Mouse (Mus musculus) MEL (cell line): ENCODE data around the gene Hoxd4. TPM values are rescaled to one million over a fixed set of nuclear protein-coding genes. Genes with fewer than 3 reads are reported as not detected.

Source experiments
- DNase-seq: peaks from one replicate; pipeline ENCODE4 v3.0.0; 2011; ENCODE audit warnings: low read depth, low spot score
- H3K27ac ChIP-seq: 2 replicates; pipeline ENCODE4 v1.5.1; 2012; ENCODE audit warnings: low read depth, mild to moderate bottlenecking, control low read depth, low read length, moderate library complexity; ENCODE audit not compliant: control insufficient read depth
- H3K27me3 ChIP-seq, 2 experiments: fragments of 150-350 bp in 1 of 2; sonication (generic) in 1 of 2; 2 replicates each; pipeline ENCODE4 v1.6.1; 2012; ENCODE audit warnings: low read length in 2 of 2, mild to moderate bottlenecking in 2 of 2, improper control_type of control experiment in 1 of 2, moderate library complexity in 1 of 2; ENCODE audit not compliant: insufficient read depth in 2 of 2, control insufficient read depth in 1 of 2
- H3K36me3 ChIP-seq, 2 experiments: 2 replicates each; pipeline ENCODE4 v1.6.1; 2012 to 2014; ENCODE audit warnings: low read length in 2 of 2, improper control_type of control experiment in 1 of 2, inconsistent platforms in 1 of 2, mild to moderate bottlenecking in 1 of 2; ENCODE audit not compliant: insufficient read depth in 2 of 2, control insufficient read depth in 1 of 2
- H3K4me1 ChIP-seq, 2 experiments: fragments of 150-350 bp in 1 of 2; sonication (generic) in 1 of 2; 2 replicates each; pipeline ENCODE4 v1.6.1; 2012; ENCODE audit warnings: low read length in 2 of 2, improper control_type of control experiment in 1 of 2, mild to moderate bottlenecking in 1 of 2; ENCODE audit not compliant: insufficient read depth in 2 of 2, control insufficient read depth in 1 of 2
- H3K4me3 ChIP-seq, 2 experiments: fragments of 150-350 bp in 1 of 2; sonication (generic) in 1 of 2; 2 replicates each; pipeline ENCODE4 v1.5.1; 2012; ENCODE audit warnings: low read depth in 2 of 2, low read length in 2 of 2, mild to moderate bottlenecking in 2 of 2, moderate library complexity in 2 of 2, control low read depth in 1 of 2, improper control_type of control experiment in 1 of 2; ENCODE audit not compliant: control insufficient read depth in 1 of 2, insufficient read depth in 1 of 2
- H3K79me2 ChIP-seq: 2 replicates; pipeline ENCODE4 v1.6.1; 2012; ENCODE audit warnings: mild to moderate bottlenecking, low read length, moderate library complexity; ENCODE audit not compliant: control insufficient read depth, poor library complexity, insufficient read depth
- H3K9ac ChIP-seq: 2 replicates; pipeline ENCODE4 v1.6.1; 2012; ENCODE audit warnings: low read depth, mild to moderate bottlenecking, control low read depth, low read length, moderate library complexity; ENCODE audit not compliant: control insufficient read depth, poor library complexity, severe bottlenecking
- H3K9me3 ChIP-seq: fragments of 150-350 bp; sonication (generic); replicated peaks from 2 replicates; pipeline ENCODE4 v1.6.1; 2012; ENCODE audit warnings: mild to moderate bottlenecking, low read length, improper control_type of control experiment, moderate library complexity; ENCODE audit not compliant: insufficient read depth
- BHLHE40 ChIP-seq: IDR thresholded peaks from 2 replicates; pipeline ENCODE4 v1.6.1; 2012; ENCODE audit warnings: low read depth, mild to moderate bottlenecking, inconsistent platforms, low read length, improper control_type of control experiment, borderline replicate concordance
- CHD1 ChIP-seq: IDR thresholded peaks from 2 replicates; pipeline ENCODE4 v1.6.1; 2012; ENCODE audit warnings: low read depth, mild to moderate bottlenecking, inconsistent platforms, low read length, improper control_type of control experiment
- CHD2 ChIP-seq: IDR thresholded peaks from 2 replicates; pipeline ENCODE4 v1.6.1; 2011; ENCODE audit warnings: low read length, improper control_type of control experiment
- CTCF ChIP-seq, 3 experiments: IDR thresholded peaks in 2 of 3; conservative IDR thresholded peaks in 1 of 3; 2 replicates each; pipeline ENCODE4 v1.5.1; 2011 to 2012; ENCODE audit warnings: low read length in 3 of 3, low read depth in 2 of 3, mild to moderate bottlenecking in 2 of 3, improper control_type of control experiment in 1 of 3, inconsistent platforms in 1 of 3, mixed read lengths in 1 of 3, moderate library complexity in 1 of 3; ENCODE audit not compliant: control insufficient read depth in 1 of 3, insufficient read depth in 1 of 3, poor library complexity in 1 of 3, severe bottlenecking in 1 of 3
- E2F4 ChIP-seq: IDR thresholded peaks from 2 replicates; pipeline ENCODE4 v1.6.1; 2011; ENCODE audit warnings: low read depth, low read length, improper control_type of control experiment, borderline replicate concordance
- ELF1 ChIP-seq: IDR thresholded peaks from 2 replicates; pipeline ENCODE4 v1.6.1; 2014; ENCODE audit warnings: low read depth, mild to moderate bottlenecking, inconsistent platforms, low read length, improper control_type of control experiment, moderate library complexity
- EP300 ChIP-seq, 2 experiments: IDR thresholded peaks; 2 replicates each; pipeline ENCODE4 v1.6.1; 2011; ENCODE audit warnings: improper control_type of control experiment in 2 of 2, low read length in 2 of 2, low read depth in 1 of 2, mild to moderate bottlenecking in 1 of 2
- ETS1 ChIP-seq: IDR thresholded peaks from 2 replicates; pipeline ENCODE4 v1.6.1; 2012; ENCODE audit warnings: low read depth, mild to moderate bottlenecking, inconsistent platforms, low read length, improper control_type of control experiment, moderate library complexity
- GABPA ChIP-seq: IDR thresholded peaks from 2 replicates; pipeline ENCODE4 v1.6.1; 2012; ENCODE audit warnings: low read depth, mild to moderate bottlenecking, inconsistent platforms, low read length, improper control_type of control experiment, moderate library complexity
- HCFC1 ChIP-seq: IDR thresholded peaks from 2 replicates; pipeline ENCODE4 v1.6.1; 2012; ENCODE audit warnings: low read depth, mild to moderate bottlenecking, inconsistent platforms, low read length, improper control_type of control experiment, moderate library complexity
- JUND ChIP-seq: IDR thresholded peaks from 2 replicates; pipeline ENCODE4 v1.6.1; 2011; ENCODE audit warnings: low read depth, mild to moderate bottlenecking, improper control_type of control experiment, low read length
- KAT2A ChIP-seq: conservative IDR thresholded peaks from 2 replicates; pipeline ENCODE4 v1.6.1; 2012; ENCODE audit warnings: low read depth, low read length, improper control_type of control experiment, inconsistent platforms
- MAFK ChIP-seq: IDR thresholded peaks from 2 replicates; pipeline ENCODE4 v1.6.1; 2011; ENCODE audit warnings: low read depth, mild to moderate bottlenecking, low read length, improper control_type of control experiment, borderline replicate concordance
- MAZ ChIP-seq: IDR thresholded peaks from 2 replicates; pipeline ENCODE4 v1.6.1; 2012; ENCODE audit warnings: low read depth, mild to moderate bottlenecking, inconsistent platforms, low read length, improper control_type of control experiment
- MEF2A ChIP-seq: IDR thresholded peaks from 2 replicates; pipeline ENCODE4 v1.6.1; 2014; ENCODE audit warnings: low read depth, mild to moderate bottlenecking, inconsistent platforms, low read length, improper control_type of control experiment; ENCODE audit not compliant: poor library complexity, insufficient replicate concordance, severe bottlenecking; ENCODE audit errors: extremely low read depth
- MXI1 ChIP-seq: IDR thresholded peaks from 2 replicates; pipeline ENCODE4 v1.6.1; 2011; ENCODE audit warnings: mild to moderate bottlenecking, low read depth, low read length, improper control_type of control experiment
- POLR2A ChIP-seq, 2 experiments: IDR thresholded peaks; 2 replicates each; pipeline ENCODE4 v1.6.1; 2011 to 2012; ENCODE audit warnings: low read length in 2 of 2, mild to moderate bottlenecking in 2 of 2, control low read depth in 1 of 2, improper control_type of control experiment in 1 of 2, low read depth in 1 of 2, moderate library complexity in 1 of 2; ENCODE audit not compliant: control insufficient read depth in 1 of 2, insufficient read depth in 1 of 2, poor library complexity in 1 of 2
- POLR2AphosphoS2 ChIP-seq: IDR thresholded peaks from 2 replicates; pipeline ENCODE4 v1.6.1; 2011; ENCODE audit warnings: low read length, improper control_type of control experiment
- POLR2AphosphoS5 ChIP-seq: IDR thresholded peaks from 2 replicates; pipeline ENCODE4 v1.6.1; 2012; ENCODE audit warnings: low read depth, borderline replicate concordance, mild to moderate bottlenecking, inconsistent platforms, low read length, moderate library complexity, mixed read lengths
- RAD21 ChIP-seq: IDR thresholded peaks from 2 replicates; pipeline ENCODE4 v1.6.1; 2011; ENCODE audit warnings: mild to moderate bottlenecking, low read depth, low read length, improper control_type of control experiment
- RCOR1 ChIP-seq: IDR thresholded peaks from 2 replicates; pipeline ENCODE4 v1.6.1; 2012; ENCODE audit warnings: low read depth, mild to moderate bottlenecking, inconsistent platforms, low read length, improper control_type of control experiment
- SMC3 ChIP-seq: IDR thresholded peaks from 2 replicates; pipeline ENCODE4 v1.6.1; 2011; ENCODE audit warnings: low read depth, low read length, improper control_type of control experiment
- TCF12 ChIP-seq: IDR thresholded peaks from 2 replicates; pipeline ENCODE4 v1.6.1; 2014; ENCODE audit warnings: low read depth, mild to moderate bottlenecking, inconsistent platforms, low read length, improper control_type of control experiment, moderate library complexity
- UBTF ChIP-seq: IDR thresholded peaks from 2 replicates; pipeline ENCODE4 v1.6.1; 2012; ENCODE audit warnings: low read depth, mild to moderate bottlenecking, inconsistent platforms, low read length, improper control_type of control experiment, moderate library complexity, borderline replicate concordance; ENCODE audit not compliant: insufficient read depth
- USF1 ChIP-seq: IDR thresholded peaks from 2 replicates; pipeline ENCODE4 v1.6.1; 2014; ENCODE audit warnings: low read depth, mild to moderate bottlenecking, inconsistent platforms, low read length, improper control_type of control experiment, moderate library complexity
- ZC3H11A ChIP-seq: IDR thresholded peaks from 2 replicates; pipeline ENCODE4 v1.6.1; 2012; ENCODE audit warnings: low read depth, mild to moderate bottlenecking, inconsistent platforms, low read length, improper control_type of control experiment
- ZKSCAN1 ChIP-seq: IDR thresholded peaks from 2 replicates; pipeline ENCODE4 v1.6.1; 2012; ENCODE audit warnings: low read depth, mild to moderate bottlenecking, inconsistent platforms, low read length, improper control_type of control experiment, moderate library complexity
- ZMIZ1 ChIP-seq: IDR thresholded peaks from 2 replicates; pipeline ENCODE4 v1.6.1; 2012; ENCODE audit warnings: low read depth, mild to moderate bottlenecking, inconsistent platforms, low read length, improper control_type of control experiment, moderate library complexity
- ZNF384 ChIP-seq: IDR thresholded peaks from 2 replicates; pipeline ENCODE4 v1.6.1; 2012; ENCODE audit warnings: low read depth, mild to moderate bottlenecking, inconsistent platforms, low read length, improper control_type of control experiment
- polyA plus RNA-seq, 2 experiments: library from polyadenylated mRNA; stranded (reverse) in 1 of 2; unstranded in 1 of 2; fragments of >175 nt in 1 of 2; fragments of >200 nt in 1 of 2; gene quantifications; 2 replicates each; pipeline versions ENCODE4 v1.2.1 to v1.2.4; 2012; ENCODE audit warnings: low replicate concordance in 2 of 2, low read depth in 1 of 2; ENCODE audit not compliant: insufficient read length in 2 of 2, insufficient read depth in 1 of 2, missing spikeins in 1 of 2
- total RNA-seq: library from RNA; depleted of rRNA; stranded (reverse); fragments of 300-350 nt; gene quantifications from 2 replicates; pipeline ENCODE4 v1.2.3, GENCODE M21; 2012

The Hoxd4 gene
- total and polyA plus RNA-seq, 3 experiments: not detected

GRCm38 (mm10) chr2:74700546-74701112 is 11.1 kb upstream of the Hoxd4 start:
- Histone ChIP-seq H3K4me3 (no peak overlapping the region), H3K36me3 (no peaks in the 10 kb centered on the region), H3K79me2 (peaks cover 6% of the 10 kb centered on the region; the same call in 1 of the 2 replicates), H3K9ac (no peak overlapping the region), H3K9me3 (no peaks in the 10 kb centered on the region), H3K4me1 (no peaks in the 10 kb centered on the region), H3K27me3 (no peaks in the 10 kb centered on the region; a peak in 1 of 4 replicates), H3K27ac (no peak overlapping the region)
- DNase-seq: no peak
- TF ChIP-seq SMC3: no peak
- no peak for TF ChIP-seq MAZ
- no peak for TF ChIP-seq KAT2A
- TF ChIP-seq ZMIZ1: no peak
- TF ChIP-seq MXI1: no peak
- TF ChIP-seq CTCF (IDR thresholded peaks at IDR 0.05 in 2 of 3, conservative IDR thresholded peaks at IDR 0.05 in 1 of 3; ENCODE audit: control insufficient read depth in 1 of 3, insufficient read depth in 1 of 3, low read depth in 2 of 3, low read length in 3 of 3, poor library complexity in 1 of 3, severe bottlenecking in 1 of 3): no peak
- TF ChIP-seq MEF2A: no peak
- TF ChIP-seq ZC3H11A: no peak

GRCm38 (mm10) chr2:74701949-74702819 is 9.5 kb upstream of the Hoxd4 start:
- Histone ChIP-seq H3K27ac (no peak overlapping the region), H3K27me3 (no peaks in the 10 kb centered on the region), H3K9ac (no peak overlapping the region), H3K4me3 (no peak overlapping the region), H3K79me2 (peaks cover 6% of the 10 kb centered on the region; the same call in 1 of the 2 replicates), H3K36me3 (peaks cover 0 to 2% of the 10 kb centered on the region in 2 experiments; a peak in 1 of 4 replicates), H3K4me1 (no peaks in the 10 kb centered on the region; a peak in 2 of 4 replicates), H3K9me3 (no peaks in the 10 kb centered on the region)
- peak; percentile 68 for DNase-seq
- TF ChIP-seq CHD1: no peak
- TF ChIP-seq POLR2A (IDR thresholded peaks at IDR 0.05; ENCODE audit: control insufficient read depth in 1 of 2, insufficient read depth in 1 of 2, low read depth in 1 of 2, low read length in 2 of 2, poor library complexity in 1 of 2): no peak
- no peak for TF ChIP-seq RCOR1
- no peak for TF ChIP-seq JUND
- TF ChIP-seq USF1: no peak
- TF ChIP-seq ZNF384: no peak
- peak; percentile 93 to 95 (median 95) for TF ChIP-seq CTCF (IDR thresholded peaks at IDR 0.05 in 2 of 3, conservative IDR thresholded peaks at IDR 0.05 in 1 of 3; ENCODE audit: control insufficient read depth in 1 of 3, insufficient read depth in 1 of 3, low read depth in 2 of 3, low read length in 3 of 3, poor library complexity in 1 of 3, severe bottlenecking in 1 of 3)
- peak; percentile 87 for TF ChIP-seq ZC3H11A
- TF ChIP-seq POLR2AphosphoS2: no peak
- no peak for TF ChIP-seq UBTF
- TF ChIP-seq SMC3: peak; percentile 77
- TF ChIP-seq HCFC1: no peak
- no peak for TF ChIP-seq E2F4
- no peak for TF ChIP-seq ZMIZ1
- TF ChIP-seq POLR2AphosphoS5: no peak
- TF ChIP-seq RAD21: peak; percentile 98
- no peak for TF ChIP-seq MAZ
- TF ChIP-seq CHD2: no peak
- no peak for TF ChIP-seq GABPA
- TF ChIP-seq ETS1: no peak
- no peak for TF ChIP-seq EP300 (IDR thresholded peaks at IDR 0.05; ENCODE audit: low read depth in 1 of 2, low read length in 2 of 2)
- no peak for TF ChIP-seq MAFK
- no peak for TF ChIP-seq ELF1
- TF ChIP-seq BHLHE40: no peak
- TF ChIP-seq TCF12: no peak
- TF ChIP-seq ZKSCAN1: no peak
